Mouse (Mus musculus) ovary, postnatal 14 days (tissue): ENCODE results near the gene Tns1.

Source experiments
- DNase-seq: peaks from one replicate; pipeline ENCODE4 v3.0.0; 2022; ENCODE audit warnings: low spot score

The Tns1 gene

DNA sequence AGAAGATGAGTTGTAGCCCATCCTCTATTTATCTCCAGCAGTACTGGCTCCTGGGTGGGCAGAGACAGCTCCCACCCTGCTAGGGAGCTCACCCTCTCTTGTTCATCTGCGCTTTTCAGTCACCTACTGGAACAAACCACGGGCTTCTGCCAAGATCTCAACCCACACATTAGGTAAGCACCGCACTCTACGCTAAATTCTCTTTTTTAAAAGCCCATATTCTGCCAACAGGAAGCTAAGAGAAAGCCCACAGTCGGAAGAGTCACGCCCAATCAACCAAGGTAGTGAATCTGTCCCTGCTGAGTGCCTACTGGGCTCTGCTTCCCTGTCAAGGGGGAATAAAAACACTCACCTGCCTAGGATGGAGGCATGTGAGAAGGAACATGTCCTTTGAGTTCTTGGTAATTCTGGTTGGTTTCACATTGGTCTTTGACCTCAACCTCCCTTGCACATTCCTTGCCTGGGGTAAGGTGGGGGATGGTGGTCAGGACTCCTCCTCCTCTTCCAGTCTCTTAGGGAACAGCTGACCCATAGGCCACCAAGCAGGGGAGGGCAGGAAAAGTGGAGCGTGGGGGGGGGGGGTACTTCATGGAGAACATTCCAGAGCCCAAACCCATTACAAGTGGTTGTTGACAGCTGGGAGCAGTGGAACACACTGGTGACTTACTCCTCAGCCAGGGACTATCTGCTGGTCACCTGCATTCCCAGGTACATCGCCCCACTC is 193.7 kb downstream of the Tns1 start:
- no peak for DNase-seq

DNA sequence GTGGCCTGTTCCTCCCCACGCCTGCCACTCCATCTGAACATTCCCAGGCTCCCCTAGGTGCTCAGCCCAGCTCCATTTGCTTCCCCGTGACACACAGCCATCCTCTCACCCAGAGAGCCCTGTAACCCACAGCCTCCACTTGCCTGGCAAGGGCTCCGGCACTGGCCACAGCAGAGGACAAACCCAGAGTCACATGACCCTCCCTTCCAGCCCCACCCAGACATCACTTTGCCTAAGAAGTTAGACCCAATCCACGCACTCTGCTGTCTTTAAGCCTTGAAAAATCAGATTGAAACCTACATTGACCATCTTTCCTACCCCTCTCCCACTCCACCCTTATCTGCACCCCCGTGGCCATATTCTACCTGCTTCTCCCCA is 194.3 kb downstream of the Tns1 start:
- no peak for DNase-seq

DNA sequence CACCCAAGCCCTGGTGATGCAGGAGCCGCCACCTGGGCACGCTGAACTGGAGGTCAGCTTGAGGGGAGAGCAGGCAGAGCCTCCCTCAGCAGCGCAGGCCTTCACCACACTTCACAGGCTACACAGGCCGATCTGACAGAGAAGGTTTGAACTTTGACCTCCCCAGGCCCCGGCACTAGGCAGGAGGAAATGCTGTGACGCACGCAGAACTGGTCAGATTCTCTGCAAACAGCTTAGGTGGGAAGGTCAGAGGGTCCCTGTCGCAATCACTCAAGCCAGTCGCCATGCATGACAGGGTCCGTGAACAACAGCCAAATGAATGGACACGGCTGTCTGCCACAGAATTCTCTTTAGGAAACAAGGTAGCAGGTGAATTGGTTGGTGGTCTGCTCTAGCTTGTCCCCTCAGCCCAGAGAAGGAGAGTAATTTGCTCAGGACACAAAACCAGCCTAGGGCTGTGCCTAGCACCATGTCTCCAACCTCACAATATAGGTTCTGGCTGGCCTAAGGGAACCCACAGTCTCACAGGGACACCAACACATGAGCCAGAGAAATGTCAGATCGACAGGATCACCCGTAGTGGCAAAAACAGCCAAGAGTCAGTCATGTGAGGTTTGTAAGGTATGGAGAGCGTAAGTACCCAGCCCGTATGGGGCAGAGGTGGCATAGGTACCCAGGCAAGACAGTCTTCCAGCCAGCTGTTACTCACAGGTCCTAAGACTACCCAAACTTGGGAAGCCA is 194.9 kb downstream of the Tns1 start:
- no peak for DNase-seq

DNA sequence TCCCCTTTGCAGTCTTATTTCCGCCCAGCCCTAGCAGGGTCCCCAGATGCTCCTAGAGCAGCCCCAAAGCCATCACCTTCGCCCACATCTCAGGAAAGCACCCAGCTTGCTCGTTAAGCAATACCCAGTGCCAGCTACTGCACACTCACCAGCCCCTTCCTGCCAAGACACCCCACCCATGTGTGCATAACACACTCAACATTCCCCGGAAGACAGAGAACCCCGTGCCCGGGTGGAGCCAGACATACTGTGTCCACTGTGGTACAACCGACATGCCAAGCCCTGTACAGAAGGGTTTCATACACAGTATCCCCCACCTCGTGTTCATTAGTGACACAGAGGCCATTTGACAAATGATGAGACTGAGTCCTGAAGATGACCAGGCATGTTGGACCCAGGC is 195.9 kb downstream of the Tns1 start:
- no peak for DNase-seq

DNA sequence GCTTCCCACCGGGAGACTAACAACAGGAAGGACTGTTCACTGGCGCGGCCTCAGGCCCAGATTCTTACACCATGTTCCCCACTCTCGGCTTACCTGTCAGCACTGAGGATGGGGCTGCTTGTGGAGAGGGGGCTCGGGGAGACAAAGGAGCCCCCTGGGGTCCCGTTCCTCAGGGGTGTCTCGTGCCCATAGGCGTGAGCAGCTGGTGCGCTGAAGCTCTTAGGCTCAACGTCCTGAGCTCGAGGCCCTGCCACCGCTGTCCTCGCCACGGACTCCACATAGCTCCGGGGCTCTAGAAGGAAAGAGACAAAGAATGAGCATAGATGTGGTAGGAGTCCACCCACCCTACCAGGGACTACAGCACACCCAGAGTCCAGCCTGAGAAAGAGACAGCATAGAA is 196.4 kb downstream of the Tns1 start:
- no peak for DNase-seq

DNA sequence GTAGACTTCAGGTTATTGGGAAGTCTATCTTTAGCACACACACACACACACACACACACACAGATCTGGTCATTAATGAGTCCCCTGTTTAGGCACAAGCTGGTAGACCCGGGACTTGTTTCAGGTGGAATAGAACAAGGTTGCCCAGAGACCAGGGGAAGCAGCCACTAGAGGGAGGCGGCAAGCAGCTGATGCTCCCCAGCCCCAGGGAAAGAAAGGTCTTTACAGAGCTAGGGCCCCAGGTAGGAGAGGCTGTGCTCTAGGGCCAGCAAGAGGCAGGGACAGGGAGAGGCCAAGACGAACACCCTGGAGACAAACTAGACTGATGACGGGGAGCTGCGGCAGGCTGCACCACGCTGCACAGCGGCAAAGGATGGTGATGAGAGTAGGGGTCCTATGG is 198.0 kb downstream of the Tns1 start:
- no peak for DNase-seq

DNA sequence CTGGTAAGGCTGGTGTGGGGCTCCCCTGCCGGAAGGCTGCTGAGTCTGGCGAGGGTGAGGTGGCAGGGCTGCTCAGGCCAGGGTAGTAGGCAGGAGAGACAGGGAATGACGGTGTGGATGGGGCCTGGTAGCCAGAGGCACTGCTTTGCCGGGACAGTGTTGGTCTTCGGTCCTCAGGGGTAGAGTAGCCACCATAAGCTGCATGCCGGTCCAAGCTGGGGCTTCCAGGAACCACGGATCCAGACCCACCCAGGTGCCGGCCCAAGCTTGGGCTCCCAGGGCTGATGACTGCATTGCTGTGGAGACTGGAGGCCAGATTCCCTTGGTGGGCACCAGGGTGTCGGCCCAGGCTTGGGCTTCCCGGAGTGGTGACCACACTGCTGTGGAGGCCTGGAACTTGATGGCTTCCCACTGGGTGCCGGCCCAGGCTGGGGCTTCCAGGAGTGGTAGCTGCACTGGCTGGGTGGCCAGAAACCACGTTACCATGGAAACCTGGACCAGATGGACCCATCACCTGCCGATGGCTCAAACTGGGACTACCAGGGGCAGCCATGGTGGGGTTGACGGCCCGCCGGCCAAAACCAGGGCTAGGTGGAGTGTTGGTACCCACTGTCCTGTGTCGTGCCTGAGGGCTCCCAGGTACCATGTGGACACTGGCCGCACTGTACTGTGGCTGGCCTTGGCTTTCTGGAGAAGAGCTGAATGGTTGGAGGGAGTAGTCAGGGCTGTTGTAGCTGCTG is 199.2 kb downstream of the Tns1 start:
- DNase-seq: no peak

DNA sequence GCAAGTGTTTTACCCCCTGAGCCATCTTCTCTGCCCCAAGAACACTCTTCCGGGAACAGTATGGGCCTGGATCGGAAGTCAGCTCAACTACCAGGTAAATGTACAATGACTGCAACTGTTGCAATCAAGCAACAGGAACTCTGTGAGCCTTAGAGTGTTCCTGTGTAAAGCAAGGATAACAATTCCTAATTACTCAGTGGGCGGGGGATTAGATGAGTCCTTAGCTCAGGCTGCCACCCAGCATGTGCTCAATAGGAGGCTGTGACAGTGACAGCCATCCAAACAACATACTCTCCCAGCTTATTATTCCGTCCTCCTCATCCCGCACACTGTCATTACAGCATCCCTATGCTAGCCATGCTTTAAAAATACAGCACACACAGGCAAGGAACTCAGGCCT is 200.0 kb downstream of the Tns1 start:
- DNase-seq: no peak

DNA sequence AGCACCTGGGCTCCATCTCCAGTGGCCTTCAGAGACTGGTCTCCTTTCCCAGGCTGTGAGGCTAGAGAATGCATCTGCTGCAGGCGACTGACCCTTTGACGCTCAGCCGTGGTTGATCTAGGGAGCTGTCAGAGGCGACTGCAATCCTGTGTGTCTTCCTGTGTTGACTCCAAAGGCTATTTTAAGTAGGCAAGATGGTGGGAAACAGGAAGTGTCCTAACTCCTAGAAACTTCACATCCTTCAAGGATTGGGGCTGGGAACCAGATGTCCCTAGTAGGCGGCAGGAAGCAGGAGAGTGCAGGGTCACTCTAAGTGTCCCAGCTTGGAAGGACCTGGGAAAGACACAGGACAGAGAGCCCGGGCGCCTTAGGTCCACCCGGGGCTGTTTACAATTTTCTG is 201.1 kb downstream of the Tns1 start:
- no peak for DNase-seq

DNA sequence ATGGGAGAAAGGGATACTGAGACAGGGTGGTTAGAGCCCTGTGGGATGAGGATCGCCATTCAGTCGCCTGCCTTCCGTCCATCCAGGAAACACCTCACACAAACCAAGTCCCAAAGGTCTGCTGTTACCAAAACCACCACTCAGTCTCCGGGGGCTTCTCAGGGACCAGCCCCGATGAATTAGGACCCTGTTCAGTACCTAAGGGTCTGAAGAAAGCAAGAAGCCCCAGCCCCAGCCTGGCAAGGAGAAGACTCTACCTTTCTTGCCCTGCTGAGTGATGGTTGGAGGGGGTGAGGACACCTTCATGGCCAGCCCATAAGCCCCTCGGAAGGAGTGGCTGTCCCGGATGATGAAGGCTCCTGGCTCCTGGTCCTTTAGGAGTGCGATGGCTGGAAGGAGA is 203.5 kb downstream of the Tns1 start:
- no peak for DNase-seq

DNA sequence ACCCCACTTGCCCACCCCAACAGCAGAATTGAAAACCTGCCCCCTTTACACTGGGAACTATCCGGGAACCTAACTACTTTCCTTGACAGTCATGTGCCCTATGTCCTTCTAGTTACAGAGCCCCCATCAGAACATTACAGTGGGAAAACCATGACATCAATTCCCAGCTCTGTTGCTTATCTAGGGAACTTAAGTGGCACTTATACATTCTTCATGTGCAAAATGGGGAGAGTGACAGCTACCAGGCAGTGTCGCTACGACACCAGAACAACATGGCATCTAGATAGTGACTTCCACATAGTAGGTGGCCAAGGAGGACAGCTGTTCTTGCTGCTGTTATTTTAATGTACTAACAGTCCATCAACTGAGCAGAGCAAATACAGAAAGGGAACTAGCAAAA is 204.3 kb downstream of the Tns1 start:
- no peak for DNase-seq

DNA sequence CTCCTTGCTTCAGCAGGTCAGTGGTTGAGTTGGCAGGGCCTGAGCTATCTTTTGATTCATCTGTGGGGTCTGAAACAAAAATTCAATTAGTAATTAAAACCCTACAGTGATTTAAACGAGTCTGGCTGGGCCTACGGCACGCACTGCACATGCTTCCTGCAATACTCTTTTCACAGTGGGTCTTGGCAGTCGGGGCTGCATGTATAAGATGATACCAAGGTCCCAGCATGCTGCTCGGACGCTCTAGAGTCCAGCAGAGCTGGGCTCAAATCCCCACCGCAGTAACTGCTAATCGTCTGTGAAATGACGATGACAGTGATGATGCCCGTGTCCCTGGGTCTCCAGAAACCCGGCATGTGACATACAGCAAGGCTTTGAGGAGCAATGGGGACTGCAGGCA is 206.2 kb downstream of the Tns1 start:
- DNase-seq: no peak

DNA sequence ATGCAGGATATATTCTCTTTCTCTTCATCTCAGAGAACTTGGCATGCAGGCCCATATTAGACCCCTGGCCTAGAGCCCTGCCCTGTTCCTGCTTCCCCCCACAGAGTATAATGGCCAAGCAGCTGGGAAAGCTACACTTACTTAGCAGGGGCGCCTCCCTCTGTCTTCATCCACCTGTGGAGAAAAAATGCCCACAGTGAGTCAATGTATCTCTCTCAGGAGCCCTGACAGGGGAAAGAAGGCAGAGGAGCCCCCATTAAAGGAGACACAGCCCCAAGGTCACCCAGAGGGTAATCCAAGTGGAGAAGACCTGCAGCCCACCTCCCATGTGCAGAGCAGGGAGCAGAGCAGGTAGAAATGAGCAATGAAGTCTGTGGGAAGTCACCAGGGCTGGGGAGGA is 208.0 kb downstream of the Tns1 start:
- DNase-seq: no peak

DNA sequence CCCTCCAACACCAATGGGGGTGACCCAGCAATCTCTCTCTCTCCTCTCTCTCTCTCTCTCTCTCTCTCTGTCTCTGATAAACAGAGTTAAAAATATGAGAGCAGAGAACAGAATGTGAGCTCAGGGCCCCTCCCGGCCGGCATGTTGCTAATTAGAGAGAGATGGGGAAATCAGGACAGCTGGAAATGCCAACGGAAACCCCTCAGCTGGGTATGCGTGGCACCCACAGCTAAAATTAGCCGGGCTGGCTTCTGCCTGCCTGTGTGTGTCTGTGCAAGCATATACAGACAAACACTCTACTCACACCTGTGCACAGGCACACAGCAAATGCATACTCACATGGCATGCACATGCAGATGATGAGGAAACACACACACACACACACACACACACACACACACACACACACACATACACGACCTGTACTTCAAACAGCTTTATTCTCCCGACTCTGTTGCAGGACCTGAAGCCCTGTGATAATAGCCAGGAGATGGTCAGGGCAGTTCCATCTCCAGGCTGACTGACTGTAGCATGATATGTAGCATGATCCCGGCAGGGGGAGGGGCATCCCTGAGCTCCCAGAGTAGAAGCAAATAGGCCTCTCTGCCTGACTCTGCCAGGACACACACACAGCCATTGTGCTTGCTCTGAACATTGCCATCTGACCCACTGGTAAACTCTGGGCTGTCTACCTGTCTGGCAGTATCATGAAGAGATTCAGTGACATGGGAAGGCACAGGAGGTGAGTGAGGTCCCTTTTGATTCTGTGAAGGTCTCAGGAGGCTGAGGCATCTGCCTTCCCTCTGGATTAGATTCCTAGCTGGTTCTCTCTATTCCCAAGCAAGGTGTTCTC is 208.8 kb downstream of the Tns1 start:
- no peak for DNase-seq

DNA sequence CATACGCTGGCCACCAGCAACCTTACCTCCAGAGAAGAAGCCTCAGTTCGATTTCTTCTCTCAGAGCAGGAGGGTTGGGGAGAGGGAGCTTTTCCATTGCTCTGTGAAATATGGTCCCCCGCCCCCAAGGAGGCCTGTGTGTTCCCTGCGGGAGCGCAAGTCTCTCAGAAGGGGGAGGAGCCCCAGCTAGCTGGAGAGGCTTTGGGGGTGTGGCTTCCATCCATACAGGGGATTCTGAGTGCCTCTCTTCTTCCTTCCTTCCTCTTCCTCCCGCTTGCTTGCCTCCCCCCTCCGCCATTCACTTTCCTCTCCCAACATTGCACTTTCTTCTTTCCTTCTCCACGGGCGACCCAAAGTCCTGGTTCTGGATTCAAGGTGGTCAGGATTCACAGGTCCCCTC is 210.2 kb downstream of the Tns1 start:
- no peak for DNase-seq

DNA sequence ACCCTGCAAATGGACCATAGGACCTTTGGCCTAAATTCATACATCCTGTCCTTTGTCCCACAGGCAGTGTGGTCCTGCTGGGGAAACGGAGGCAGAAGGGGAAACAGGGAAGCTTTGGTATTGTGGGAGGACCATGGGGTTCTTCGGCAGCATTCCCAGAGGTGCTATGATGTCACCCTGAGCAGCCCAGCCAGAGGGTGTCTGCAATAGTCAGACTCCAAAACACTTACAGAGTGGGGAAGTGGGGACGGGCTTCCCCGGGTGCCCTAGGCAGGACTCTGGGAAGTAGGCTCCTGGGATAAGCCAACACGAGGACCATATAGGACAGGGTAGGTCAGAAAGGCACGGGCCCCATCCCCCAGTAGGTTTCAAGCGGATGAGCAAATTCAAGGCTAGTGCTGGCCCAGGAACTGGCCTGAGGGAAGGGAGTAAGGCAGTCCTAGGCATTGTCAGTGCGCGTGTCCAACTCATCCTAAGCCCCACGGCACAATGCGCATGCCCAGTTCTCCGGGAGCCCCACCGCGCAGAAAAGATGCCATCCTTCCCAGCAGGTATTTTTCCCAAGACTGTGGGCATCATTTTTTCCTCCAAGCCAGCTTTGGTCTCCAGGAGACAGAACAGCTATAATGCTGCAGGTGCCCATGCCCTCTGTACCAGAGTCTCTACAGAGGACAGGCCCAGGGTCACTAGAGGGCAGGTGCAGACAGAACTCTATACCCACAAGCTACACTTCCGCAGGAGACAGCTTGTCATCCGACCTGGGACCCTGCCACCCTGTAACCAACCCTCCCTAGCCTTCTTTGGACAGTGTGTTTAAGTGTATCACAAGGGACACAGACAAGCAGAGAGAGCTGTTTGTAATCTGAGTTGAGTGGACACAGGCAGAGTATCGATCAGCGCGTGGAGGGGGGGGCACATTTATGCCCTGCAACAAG is 210.9 kb downstream of the Tns1 start:
- no peak for DNase-seq

DNA sequence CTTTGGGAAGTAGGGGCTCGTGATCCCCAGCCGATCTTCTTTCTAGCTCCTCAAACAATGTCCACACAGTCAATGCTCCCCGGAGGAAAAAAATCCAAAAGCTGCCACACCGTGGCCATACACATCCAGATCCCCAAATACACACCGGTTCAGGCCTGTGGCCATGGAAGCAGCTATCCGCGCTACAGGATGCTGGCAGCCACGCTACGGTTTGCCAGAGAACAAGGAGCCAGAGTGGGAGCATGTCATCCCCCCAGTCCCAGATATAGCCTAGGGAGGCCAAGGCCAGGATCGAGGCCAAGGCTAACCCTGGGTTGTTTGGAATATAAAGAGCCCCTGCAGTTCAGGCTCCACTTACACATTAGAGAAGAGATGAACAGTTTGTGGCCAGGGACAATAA is 211.8 kb downstream of the Tns1 start:
- no peak for DNase-seq

DNA sequence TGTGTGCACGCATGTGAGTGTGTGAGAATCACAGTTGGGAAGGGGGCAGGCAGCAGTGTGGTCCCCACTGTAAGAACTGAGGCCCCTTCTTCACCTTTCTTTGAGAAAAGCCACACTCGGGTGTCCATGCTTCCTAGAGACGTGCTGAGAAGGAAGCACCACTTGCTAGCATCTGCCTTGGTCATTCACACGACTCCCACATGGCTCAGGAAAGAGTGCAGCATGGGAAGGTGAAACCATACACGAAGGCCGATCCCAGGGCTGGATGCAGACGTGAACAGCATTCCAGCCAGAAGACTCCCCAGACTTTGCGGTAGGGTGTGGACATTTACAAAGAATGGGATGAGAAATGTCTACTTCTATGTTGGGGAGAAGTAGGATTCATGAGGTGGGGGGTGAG is 212.3 kb downstream of the Tns1 start:
- DNase-seq: no peak

DNA sequence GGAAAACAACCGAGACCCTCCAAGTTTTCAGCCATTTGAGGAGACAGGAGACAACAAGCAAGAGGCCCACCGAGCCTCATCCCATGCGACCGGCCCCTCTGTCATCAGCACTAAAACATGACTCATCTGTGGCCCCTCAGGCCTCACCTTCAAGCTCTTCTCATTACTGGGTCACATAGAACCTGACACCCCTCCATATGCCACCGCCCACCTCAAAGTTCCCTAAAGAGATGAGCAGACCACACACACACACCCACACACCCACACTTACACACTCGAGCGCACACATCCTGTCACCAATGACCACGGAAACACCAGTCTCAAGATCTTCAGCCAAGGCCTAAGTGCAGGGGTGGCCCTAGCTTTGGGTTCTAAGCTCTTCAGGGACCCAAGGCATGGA is 213.5 kb downstream of the Tns1 start:
- DNase-seq: no peak

DNA sequence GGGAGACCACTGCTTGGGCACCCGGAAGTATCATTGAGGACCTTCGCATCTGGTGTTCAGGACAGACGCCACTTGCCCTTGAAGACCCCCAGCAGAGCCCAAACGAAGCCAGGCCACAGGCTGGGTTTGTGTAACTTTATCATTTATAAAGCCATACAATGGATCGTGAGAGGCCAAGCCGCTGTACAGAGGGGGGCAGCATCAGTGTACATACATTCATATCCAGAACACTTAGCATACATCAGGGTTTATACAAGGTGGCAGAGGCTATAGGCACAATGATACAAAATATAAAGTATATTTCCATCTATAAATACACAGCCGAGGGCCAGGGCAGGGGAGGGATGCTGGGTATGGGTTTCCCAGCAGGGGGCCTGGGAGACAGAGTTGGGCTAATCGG is 214.1 kb downstream of the Tns1 start:
- no peak for DNase-seq
